Comparison of ENCODE assay signal across 14 mouse cellular contexts in the genomic region with DNA sequence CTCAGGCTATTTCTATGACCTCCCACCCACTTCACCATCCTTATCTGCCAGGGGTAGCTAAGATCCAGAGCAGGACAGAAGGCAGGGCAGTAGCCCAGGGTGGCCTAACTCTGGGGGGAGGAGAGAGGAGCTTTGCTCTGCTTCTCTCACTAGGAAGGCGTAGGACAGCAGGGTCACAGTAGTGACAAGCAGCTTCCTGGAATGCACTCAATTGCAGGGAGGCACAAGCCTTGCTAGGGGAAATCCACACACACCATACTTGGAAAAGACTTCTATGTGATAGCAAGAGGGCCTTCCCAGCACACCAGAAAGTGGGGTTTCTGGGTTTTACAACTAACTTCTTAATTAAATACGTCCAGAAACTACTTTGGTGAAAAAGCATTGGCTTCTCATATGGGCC. TPM values are rescaled to one million over a fixed set of nuclear protein-coding genes. Genes with fewer than 3 reads are reported as not detected.
DNase-seq lines count a peak whose midpoint lies in the region; ATAC-seq and TF ChIP-seq lines count a peak whose summit lies in the region.
"Had no signal": no experiment of that assay in that cellular context is flagged by ENCODE, and none has a peak within 500 bp of the region (broad histone marks: within the 10 kb centered on the region; RNA-seq: fewer than 3 reads in every experiment).

No protein-coding gene starts in this region.

- no peak for TF ChIP-seq EP300 in liver, embryonic 14.5 days (IDR thresholded peaks at IDR 0.05; ENCODE audit: low read depth)

- no peak for ATAC-seq in intestine, embryonic 15.5 days
- no peak for ATAC-seq in intestine, postnatal 0 days
- 0 out of 2 replicates have a peak, but pooled peaks have one; percentile 35 for ATAC-seq in erythroid progenitor cell, adult 5-6 weeks (replicated peaks; ENCODE audit: low FRiP score, poor library complexity, severe bottlenecking)
- ATAC-seq in liver, embryonic 14.5 days (ENCODE audit: insufficient read depth) = peak; percentile 19; the same call in 1 of the 2 replicates
- no peak for ATAC-seq in hindbrain, embryonic 13.5 days (ENCODE audit: low FRiP score)
- ATAC-seq: forebrain, embryonic 13.5 days; hindbrain, embryonic 16.5 days had no signal

- peak overlapping the region; percentile 14; the same call in 1 of the 2 replicates for H3K27ac ChIP-seq in intestine, embryonic 15.5 days
- H3K27ac ChIP-seq in intestine, postnatal 0 days (ENCODE audit: low read depth, low read length) = no peak overlapping the region
- H3K27ac ChIP-seq in liver, embryonic 14.5 days = peak overlapping the region; percentile 57
- H3K27ac ChIP-seq in hindbrain, embryonic 13.5 days = no peak overlapping the region
- H3K27ac ChIP-seq: forebrain, embryonic 13.5 days had no signal

- DNase-seq in lung, postnatal 10 days = peak; percentile 27
- no peak for DNase-seq in lung, postnatal 36 days
- DNase-seq in liver, embryonic 14.5 days (ENCODE audit: low read depth in 3 of 3, low spot score in 3 of 3) = no peak
- DNase-seq in adrenal gland, postnatal 10 days = no peak
- DNase-seq: adrenal gland, postnatal 25 days; cerebellum, adult 11-12 months; gastrocnemius, postnatal 25 days; thymus, adult 18-20 months had no signal

- H3K4me2 ChIP-seq in intestine, embryonic 15.5 days (replicated peaks) = no peak overlapping the region
- H3K4me2 ChIP-seq in intestine, postnatal 0 days (replicated peaks; ENCODE audit: low read depth) = no peak overlapping the region
- peak overlapping the region; percentile 51 for H3K4me2 ChIP-seq in liver, embryonic 14.5 days (ENCODE audit: low read depth)
- H3K4me2 ChIP-seq in hindbrain, embryonic 13.5 days = no peak overlapping the region
- H3K4me2 ChIP-seq: forebrain, embryonic 13.5 days had no signal

- no peak overlapping the region for H3K9ac ChIP-seq in intestine, embryonic 15.5 days
- H3K9ac ChIP-seq in intestine, postnatal 0 days (ENCODE audit: low read depth, low read length) = no peak overlapping the region
- peak overlapping the region; percentile 34 for H3K9ac ChIP-seq in liver, embryonic 14.5 days (replicated peaks)
- no peak overlapping the region for H3K9ac ChIP-seq in hindbrain, embryonic 13.5 days
- H3K9ac ChIP-seq: forebrain, embryonic 13.5 days had no signal

- H3K4me3 ChIP-seq in intestine, embryonic 15.5 days (replicated peaks) = no peak overlapping the region
- no peak overlapping the region for H3K4me3 ChIP-seq in intestine, postnatal 0 days (ENCODE audit: low read depth, low read length)
- peak overlapping the region in 1 of 2 experiments; percentile 14; a peak in 1 of 4 replicates for H3K4me3 ChIP-seq in liver, embryonic 14.5 days (ENCODE audit: insufficient read depth in 1 of 2, low read depth in 2 of 2, low read length in 2 of 2)
- H3K4me3 ChIP-seq in hindbrain, embryonic 13.5 days = no peak overlapping the region
- H3K4me3 ChIP-seq: forebrain, embryonic 13.5 days had no signal

- H3K4me1 ChIP-seq in intestine, embryonic 15.5 days (replicated peaks) = peaks cover 39% of the 10 kb centered on the region
- H3K4me1 ChIP-seq in intestine, postnatal 0 days (replicated peaks; ENCODE audit: control insufficient read depth, insufficient read depth, low read length) = peaks cover 3% of the 10 kb centered on the region
- H3K4me1 ChIP-seq in liver, embryonic 14.5 days (replicated peaks; ENCODE audit: control insufficient read depth in 2 of 2, insufficient read depth in 2 of 2, low read length in 1 of 2) = peaks cover 66 to 78% of the 10 kb centered on the region in 2 experiments
- H3K4me1 ChIP-seq in hindbrain, embryonic 13.5 days (replicated peaks) = peaks cover 60% of the 10 kb centered on the region

- no peaks in the 10 kb centered on the region for H3K9me3 ChIP-seq in intestine, embryonic 15.5 days
- H3K9me3 ChIP-seq in intestine, postnatal 0 days (ENCODE audit: control insufficient read depth) = no peaks in the 10 kb centered on the region
- H3K9me3 ChIP-seq in liver, embryonic 14.5 days (ENCODE audit: control insufficient read depth, low read length) = no peaks in the 10 kb centered on the region
- H3K9me3 ChIP-seq in hindbrain, embryonic 13.5 days = no peaks in the 10 kb centered on the region
- H3K9me3 ChIP-seq: forebrain, embryonic 13.5 days had no signal

- no peak for TF ChIP-seq CTCF in intestine, postnatal 0 days (IDR thresholded peaks at IDR 0.05; ENCODE audit: low read depth)
- TF ChIP-seq CTCF in liver, embryonic 14.5 days (IDR thresholded peaks at IDR 0.05; ENCODE audit: low read depth) = no peak

- 53% methylated on average over 2 of the region's 2 CpGs for WGBS in intestine, embryonic 15.5 days
- 38% methylated on average over 2 of the region's 2 CpGs for WGBS in intestine, postnatal 0 days
- WGBS in liver, embryonic 14.5 days (ENCODE audit: insufficient replicate concordance) = 13% methylated on average over 2 of the region's 2 CpGs
- 88% methylated on average over 2 of the region's 2 CpGs for WGBS in hindbrain, embryonic 13.5 days

- H3K27me3 ChIP-seq in intestine, embryonic 15.5 days (replicated peaks) = no peaks in the 10 kb centered on the region
- H3K27me3 ChIP-seq in intestine, postnatal 0 days (replicated peaks; ENCODE audit: control insufficient read depth, insufficient read depth, low read length) = no peaks in the 10 kb centered on the region
- no peaks in the 10 kb centered on the region for H3K27me3 ChIP-seq in liver, embryonic 14.5 days (ENCODE audit: control insufficient read depth, insufficient read depth, low read length)
- no peaks in the 10 kb centered on the region for H3K27me3 ChIP-seq in hindbrain, embryonic 13.5 days
- H3K27me3 ChIP-seq: forebrain, embryonic 13.5 days had no signal

- H3K36me3 ChIP-seq in intestine, embryonic 15.5 days = 0 out of 2 replicates have a peak, but pooled peaks cover 5% of the 10 kb centered on the region
- H3K36me3 ChIP-seq in intestine, postnatal 0 days (ENCODE audit: control insufficient read depth, insufficient read depth) = peaks cover 28% of the 10 kb centered on the region
- H3K36me3 ChIP-seq in liver, embryonic 14.5 days (replicated peaks; ENCODE audit: control insufficient read depth, insufficient read depth, low read depth) = peaks cover 22% of the 10 kb centered on the region
- H3K36me3 ChIP-seq in hindbrain, embryonic 13.5 days = no peaks in the 10 kb centered on the region

RNA-seq across cellular contexts. Expression of a gene that starts 12.5 kb away (rescaled TPM):
- 6.1 and 7.2 TPM in 2 replicates for polyA plus RNA-seq in intestine, embryonic 15.5 days (2015; fragmentation: Nextera tagmentation; extraction: Ambion mirVana)
- 6.0 and 7.7 TPM in 2 replicates for polyA plus RNA-seq in intestine, postnatal 0 days (2015; fragmentation: Nextera tagmentation; extraction: Ambion mirVana)
- total RNA-seq in erythroid progenitor cell, adult 5-6 weeks (2015; ENCODE audit: low replicate concordance) = 13.4 and 14.1 TPM in 2 replicates
- 6.8 and 9.2 TPM in 2 replicates for total RNA-seq in erythroid progenitor cell, adult 5-6 weeks (2017; ENCODE audit: low replicate concordance)
- polyA plus RNA-seq in liver, embryonic 14.5 days (2012; rRNA removed) = 4.7 and 5.4 TPM in 2 replicates
- 2.9 and 3.4 TPM in 2 replicates for polyA plus RNA-seq in liver, embryonic 14.5 days (2014; fragmentation: Nextera tagmentation; extraction: Ambion mirVana)
- total RNA-seq in adrenal gland, postnatal 10 days (2021) = 10 to 100 TPM; 33.4 to 80.8 TPM
- polyA plus RNA-seq in hindbrain, embryonic 13.5 days (2015; fragmentation: Nextera tagmentation; extraction: Ambion mirVana) = 4.5 and 4.6 TPM in 2 replicates

Comparison
In these comparisons a context has a peak if more than half of its experiments do, and no peak if none do; other contexts are left out.
1. H3K27ac ChIP-seq: peak in intestine, embryonic 15.5 days (single experiment) and liver, embryonic 14.5 days (single experiment); none in intestine, postnatal 0 days (single experiment) and hindbrain, embryonic 13.5 days (single experiment).
2. ATAC-seq: peak in erythroid progenitor cell, adult 5-6 weeks (single experiment) and liver, embryonic 14.5 days (single experiment); none in intestine, embryonic 15.5 days (single experiment), intestine, postnatal 0 days (single experiment) and hindbrain, embryonic 13.5 days (single experiment).